Mouse (Mus musculus) forebrain, embryonic 11.5 days (tissue): Measurements from ENCODE around the gene Diaph3. TPM values are rescaled to one million over a fixed set of nuclear protein-coding genes. Genes with fewer than 3 reads are reported as not detected.

Source experiments
- ATAC-seq: fragments of 200-750 bp; cut with Nextera tagmentation; replicated peaks from 2 replicates; pipeline ENCODE4 v1.8.0; 2017; ENCODE audit warnings: moderate TSS enrichment; ENCODE audit not compliant: low FRiP score
- DNase-seq: peaks from one replicate; pipeline ENCODE4 v3.0.0-alpha.2; 2017; ENCODE audit warnings: low spot score
- H3K27ac ChIP-seq: fragments of 300-500 bp; sonication (generic); 2 replicates; pipeline ENCODE4 v1.5.1; 2014; ENCODE audit warnings: low read depth, low read length
- H3K27me3 ChIP-seq: fragments of 300-500 bp; sonication (generic); 2 replicates; pipeline ENCODE4 v1.6.1; 2014; ENCODE audit warnings: mild to moderate bottlenecking, low read length, mixed read lengths; ENCODE audit not compliant: control insufficient read depth, insufficient read depth
- H3K36me3 ChIP-seq: fragments of 300-500 bp; sonication (generic); 2 replicates; pipeline ENCODE4 v1.6.1; 2014; ENCODE audit warnings: mild to moderate bottlenecking, low read length, moderate library complexity, mixed read lengths; ENCODE audit not compliant: control insufficient read depth, insufficient read depth
- H3K4me1 ChIP-seq: fragments of 300-500 bp; sonication (generic); replicated peaks from 2 replicates; pipeline ENCODE4 v1.6.1; 2014; ENCODE audit warnings: low read length, mixed read lengths; ENCODE audit not compliant: control insufficient read depth, insufficient read depth
- H3K4me2 ChIP-seq: fragments of 300-500 bp; sonication (generic); 2 replicates; pipeline ENCODE4 v1.6.1; 2014; ENCODE audit warnings: low read depth, mild to moderate bottlenecking, low read length, moderate library complexity, mixed read lengths; ENCODE audit not compliant: severe bottlenecking
- H3K4me3 ChIP-seq: fragments of 300-500 bp; sonication (generic); 2 replicates; pipeline ENCODE4 v1.5.1; 2014; ENCODE audit warnings: low read depth, low read length
- H3K9ac ChIP-seq: fragments of 300-500 bp; sonication (generic); 2 replicates; pipeline ENCODE4 v1.6.1; 2014; ENCODE audit warnings: low read length
- H3K9me3 ChIP-seq: fragments of 300-500 bp; sonication (generic); 2 replicates; pipeline ENCODE4 v1.6.1; 2016; ENCODE audit warnings: low read length, mixed read lengths; ENCODE audit not compliant: control insufficient read depth
- WGBS: fragments of 180-500 bp; shearing (Covaris S2); extraction: QIAGEN DNeasy Blood & Tissue Kit; methylation state at CpG from one replicate; pipeline ENCODE4 v1.1.7; 2014; 5-methylcytosine and 5-hydroxymethylcytosine counted together
- polyA plus RNA-seq: library from polyadenylated mRNA; unstranded; fragments of >200 nt; fragmentation: Nextera tagmentation; extraction: Ambion mirVana; gene quantifications from 2 replicates; pipeline ENCODE4 v1.2.1, GENCODE M21; 2014

The Diaph3 gene
- polyA plus RNA-seq, 1 experiment from 2014 or later = 14.9 TPM

DNA sequence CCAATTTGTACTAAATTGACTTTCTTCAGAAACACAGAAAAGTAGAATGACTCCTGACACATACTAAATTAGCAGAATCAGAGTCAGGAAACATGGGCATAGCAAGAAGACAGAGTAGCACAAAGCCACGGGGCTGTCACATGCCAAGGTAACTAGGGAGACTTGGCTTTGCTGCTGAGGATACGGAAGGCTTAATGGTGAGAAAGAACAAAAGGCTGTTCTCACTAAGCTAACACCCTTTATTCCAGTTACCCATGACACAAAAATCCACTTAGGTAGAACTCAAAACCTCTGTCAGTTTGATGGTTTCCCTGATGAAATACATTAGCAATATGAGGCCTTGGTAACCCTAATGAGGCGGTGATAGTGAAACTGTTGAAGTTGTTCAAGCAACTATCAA is 273.9 kb downstream of the Diaph3 start:
- H3K9me3 ChIP-seq = no peaks in the 10 kb centered on the region
- H3K36me3 ChIP-seq = no peaks in the 10 kb centered on the region
- H3K27ac ChIP-seq = no peak overlapping the region
- H3K4me3 ChIP-seq = no peak overlapping the region
- ATAC-seq (peak; percentile 82), DNase-seq (no peak)
- H3K27me3 ChIP-seq = no peaks in the 10 kb centered on the region
- H3K4me1 ChIP-seq = no peaks in the 10 kb centered on the region
- no peak overlapping the region for H3K9ac ChIP-seq
- WGBS = 35% methylated on average over 3 of the region's 3 CpGs
- H3K4me2 ChIP-seq = no peak overlapping the region

DNA sequence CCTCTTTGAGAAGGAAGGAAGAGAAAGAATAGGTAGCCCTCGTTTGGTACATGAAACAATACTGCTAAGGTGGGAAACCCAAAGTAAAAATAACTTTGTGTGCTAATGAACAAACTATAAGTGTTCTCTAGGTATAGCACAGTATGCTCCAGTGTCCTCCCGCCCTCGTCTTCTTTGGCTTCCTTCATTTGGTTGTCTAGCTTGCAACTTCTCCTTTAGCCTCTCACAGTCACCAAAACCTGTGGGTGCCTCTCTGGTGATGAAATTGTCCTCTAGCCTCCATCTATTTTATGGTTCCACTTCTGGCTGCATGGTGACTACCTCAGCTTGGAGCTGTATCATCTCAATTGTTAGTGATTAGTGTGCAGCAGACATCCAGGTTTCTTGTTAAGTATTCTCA is 277.0 kb downstream of the Diaph3 start:
- Histone ChIP-seq H3K9me3 (no peaks in the 10 kb centered on the region), H3K4me3 (no peak overlapping the region), H3K4me1 (no peaks in the 10 kb centered on the region), H3K36me3 (no peaks in the 10 kb centered on the region), H3K27me3 (no peaks in the 10 kb centered on the region), H3K4me2 (no peak overlapping the region), H3K9ac (no peak overlapping the region), H3K27ac (no peak overlapping the region)
- ATAC-seq (no peak), DNase-seq (no peak)
- WGBS = 91% methylated on average over 3 of the region's 3 CpGs

DNA sequence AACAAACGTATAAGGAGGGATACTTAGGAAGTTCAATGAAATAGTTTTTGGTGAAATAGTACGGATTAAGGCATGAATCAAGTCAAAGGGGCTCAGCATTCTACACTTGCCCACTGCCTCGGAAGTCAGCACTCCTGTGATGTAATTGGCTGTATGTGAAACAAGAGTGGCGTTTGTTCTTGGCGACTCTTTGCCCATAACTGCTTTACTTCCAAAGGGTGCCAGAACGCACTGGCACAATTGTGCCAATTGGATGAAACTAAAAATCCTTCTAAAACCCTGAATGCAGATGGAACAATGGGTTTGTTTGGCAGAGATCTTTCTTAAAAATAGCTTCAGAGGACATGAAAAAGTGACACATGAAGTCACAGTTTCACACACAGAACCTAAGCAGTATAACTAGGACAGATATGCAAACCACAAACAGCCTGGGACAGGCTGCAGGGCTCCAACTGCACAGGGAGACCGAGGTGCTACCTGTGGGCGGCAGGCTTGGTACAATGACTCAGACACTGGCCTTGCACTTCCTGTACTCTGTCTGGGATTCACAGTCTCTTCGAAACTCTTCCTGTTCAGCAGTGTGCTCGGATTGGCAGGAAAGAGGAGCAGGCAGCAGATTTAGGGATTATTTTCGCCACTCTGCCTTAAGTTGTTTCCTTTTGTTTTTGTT is 279.6 kb downstream of the Diaph3 start:
- H3K4me2 ChIP-seq = no peak overlapping the region
- no peak for DNase-seq
- no peaks in the 10 kb centered on the region for H3K4me1 ChIP-seq
- WGBS = 77% methylated on average over 11 of the region's 11 CpGs
- H3K27ac ChIP-seq = no peak overlapping the region
- H3K9me3 ChIP-seq = no peaks in the 10 kb centered on the region
- no peak overlapping the region for H3K9ac ChIP-seq
- H3K4me3 ChIP-seq = no peak overlapping the region
- H3K36me3 ChIP-seq = no peaks in the 10 kb centered on the region
- no peak for ATAC-seq
- no peaks in the 10 kb centered on the region for H3K27me3 ChIP-seq

DNA sequence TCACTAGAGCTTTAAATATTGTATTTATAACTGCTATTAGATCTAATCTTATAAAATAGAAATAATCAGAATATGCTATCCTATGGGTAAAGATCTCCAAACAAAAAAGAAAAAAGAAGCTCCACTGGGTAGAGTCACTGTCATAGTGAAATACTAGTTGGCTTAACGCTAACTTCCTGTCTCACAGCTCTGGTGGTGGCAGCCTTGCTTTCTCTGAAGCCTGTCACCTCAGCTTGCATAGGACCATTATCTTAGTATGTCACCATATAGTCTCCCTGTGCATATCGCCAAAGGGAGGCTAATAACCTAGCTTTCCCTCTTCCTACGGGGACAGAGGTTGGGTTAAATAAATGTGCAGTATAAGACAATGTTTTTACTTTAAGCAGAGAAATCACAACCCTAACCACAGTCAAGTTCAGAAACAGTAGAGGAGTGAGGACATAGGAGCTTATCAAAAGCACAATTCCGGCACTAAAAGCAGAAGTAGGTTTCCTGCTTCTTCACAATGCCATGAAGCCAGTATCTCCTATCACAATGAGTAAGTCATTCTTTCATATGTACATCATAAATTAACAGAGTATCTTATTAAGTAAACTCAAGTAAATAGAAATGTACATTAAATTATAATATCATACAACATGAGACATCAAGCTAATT is 293.8 kb downstream of the Diaph3 start:
- DNase-seq (no peak), ATAC-seq (no peak)
- no peak overlapping the region for H3K9ac ChIP-seq
- no peak overlapping the region for H3K4me3 ChIP-seq
- H3K27ac ChIP-seq = no peak overlapping the region
- H3K4me1 ChIP-seq = no peaks in the 10 kb centered on the region
- no peaks in the 10 kb centered on the region for H3K9me3 ChIP-seq
- no peaks in the 10 kb centered on the region for H3K36me3 ChIP-seq
- 89% methylated on average over 4 of the region's 4 CpGs for WGBS
- H3K4me2 ChIP-seq = no peak overlapping the region
- H3K27me3 ChIP-seq = no peaks in the 10 kb centered on the region

DNA sequence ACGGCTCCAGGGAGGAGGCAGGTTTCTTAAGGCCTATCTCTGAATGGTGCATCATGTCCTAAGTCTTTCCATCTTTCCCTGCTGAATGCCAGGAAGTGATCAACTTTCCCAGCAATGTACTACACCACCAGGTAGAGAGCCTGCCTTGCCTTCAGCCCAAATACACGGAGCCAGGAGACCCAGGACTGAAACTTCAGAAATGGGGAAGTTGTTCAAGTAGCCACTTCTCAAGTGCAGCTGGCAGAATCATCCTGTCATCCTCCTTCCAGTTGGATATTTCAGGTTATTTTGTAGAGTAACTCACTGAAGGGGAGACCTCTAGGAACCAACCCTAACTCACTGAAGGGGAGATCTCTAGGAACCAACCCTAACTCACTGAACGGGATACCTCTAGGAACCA is 297.0 kb downstream of the Diaph3 start:
- DNase-seq = no peak
- ATAC-seq = no peak
- no peaks in the 10 kb centered on the region for H3K36me3 ChIP-seq
- WGBS = 86% methylated on average over 3 of the region's 3 CpGs
- H3K27ac ChIP-seq = no peak overlapping the region
- H3K4me1 ChIP-seq = no peaks in the 10 kb centered on the region
- no peaks in the 10 kb centered on the region for H3K27me3 ChIP-seq
- no peak overlapping the region for H3K4me3 ChIP-seq
- H3K9me3 ChIP-seq = no peaks in the 10 kb centered on the region
- H3K4me2 ChIP-seq = no peak overlapping the region
- no peak overlapping the region for H3K9ac ChIP-seq

DNA sequence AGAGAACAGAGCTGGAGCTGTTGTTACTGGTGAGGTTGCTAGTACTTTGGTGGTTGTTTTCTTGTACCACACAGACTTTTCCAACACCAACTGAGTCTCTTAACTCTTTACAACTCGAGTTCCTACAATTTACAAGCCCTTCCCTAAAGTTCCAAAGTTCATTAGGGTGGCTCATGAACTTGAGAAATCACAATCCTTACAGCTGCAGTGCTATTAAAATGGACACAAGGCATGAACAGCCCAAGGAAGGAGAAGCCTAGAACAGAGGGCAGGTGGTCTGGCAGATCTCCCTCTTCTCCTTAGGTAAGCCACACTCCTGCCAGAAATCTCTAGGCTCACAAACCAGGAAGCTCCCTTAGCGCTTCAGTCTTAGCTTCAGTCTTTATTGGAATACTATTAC is 303.4 kb downstream of the Diaph3 start:
- Histone ChIP-seq H3K27ac (no peak overlapping the region), H3K4me1 (no peaks in the 10 kb centered on the region), H3K4me2 (no peak overlapping the region), H3K9ac (no peak overlapping the region), H3K36me3 (no peaks in the 10 kb centered on the region), H3K27me3 (no peaks in the 10 kb centered on the region), H3K9me3 (no peaks in the 10 kb centered on the region), H3K4me3 (no peak overlapping the region)
- no peak for ATAC-seq
- no peak for DNase-seq
- WGBS = 68% methylated on average over 2 of the region's 2 CpGs

DNA sequence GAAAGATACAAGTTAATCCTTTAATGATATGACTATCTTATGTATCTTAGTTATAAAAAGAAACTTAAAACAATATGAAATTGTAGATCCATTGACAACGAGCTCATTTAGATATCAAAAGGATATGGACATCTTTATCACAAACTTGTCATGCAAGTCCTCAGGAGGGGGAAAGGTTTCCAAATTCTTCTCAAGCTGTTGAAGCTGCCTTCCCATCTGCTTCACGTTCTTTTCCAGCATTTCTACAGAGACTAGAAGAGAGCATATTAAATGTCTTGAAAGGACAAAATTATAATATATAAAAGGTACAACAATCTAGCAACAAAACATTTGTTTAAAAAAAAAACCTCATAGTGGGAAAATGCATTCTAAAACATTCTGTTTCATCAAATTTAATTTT is 306.2 kb downstream of the Diaph3 start:
- no peak overlapping the region for H3K4me3 ChIP-seq
- no peaks in the 10 kb centered on the region for H3K9me3 ChIP-seq
- no peaks in the 10 kb centered on the region for H3K36me3 ChIP-seq
- WGBS = 91% methylated on average over 2 of the region's 2 CpGs
- no peaks in the 10 kb centered on the region for H3K27me3 ChIP-seq
- no peaks in the 10 kb centered on the region for H3K4me1 ChIP-seq
- DNase-seq = no peak
- no peak for ATAC-seq
- H3K4me2 ChIP-seq = no peak overlapping the region
- H3K27ac ChIP-seq = no peak overlapping the region
- no peak overlapping the region for H3K9ac ChIP-seq

DNA sequence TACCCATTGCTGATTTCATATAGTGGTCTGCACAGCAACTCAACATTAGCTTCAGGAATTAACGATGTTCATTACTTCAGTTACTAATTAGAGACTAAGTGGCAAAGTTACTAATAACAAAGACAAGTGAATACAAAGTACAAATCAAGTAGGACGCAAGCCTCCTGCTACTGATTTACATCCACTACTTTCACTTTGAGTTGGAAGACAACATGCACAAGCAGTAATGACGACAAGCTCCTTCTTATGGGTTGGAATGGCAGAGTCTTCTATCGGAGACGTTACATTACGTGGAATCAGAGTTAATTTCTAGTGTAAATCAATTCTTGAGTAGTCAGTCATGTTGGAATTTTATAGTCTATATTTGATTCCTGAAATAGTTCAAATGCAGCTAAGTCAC is 306.8 kb downstream of the Diaph3 start:
- WGBS = 89% methylated on average over 6 of the region's 6 CpGs
- H3K36me3 ChIP-seq = no peaks in the 10 kb centered on the region
- no peak for DNase-seq
- H3K4me2 ChIP-seq = no peak overlapping the region
- H3K9me3 ChIP-seq = no peaks in the 10 kb centered on the region
- H3K27ac ChIP-seq = no peak overlapping the region
- H3K9ac ChIP-seq = no peak overlapping the region
- H3K4me1 ChIP-seq = no peaks in the 10 kb centered on the region
- no peaks in the 10 kb centered on the region for H3K27me3 ChIP-seq
- no peak for ATAC-seq
- no peak overlapping the region for H3K4me3 ChIP-seq

DNA sequence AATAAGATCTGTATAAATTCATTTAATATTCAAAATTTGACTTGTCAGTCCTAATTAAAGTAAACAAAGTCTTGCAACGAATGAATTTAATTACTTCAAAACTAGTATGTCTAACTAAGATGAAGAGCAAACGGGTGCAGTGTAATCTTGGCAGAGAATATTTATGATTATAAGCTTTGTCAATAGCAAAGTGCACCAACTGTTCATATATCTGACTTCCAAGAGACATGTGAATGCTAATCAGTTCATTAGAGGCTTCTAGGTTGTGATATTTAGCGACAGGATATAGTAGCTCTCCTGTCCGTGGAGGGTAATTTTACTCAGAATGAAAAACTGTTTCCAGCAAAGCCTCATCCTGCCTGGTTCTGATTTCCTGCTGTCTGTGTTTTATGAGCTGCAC is 308.0 kb downstream of the Diaph3 start:
- DNase-seq (no peak), ATAC-seq (no peak)
- Histone ChIP-seq H3K9ac (no peak overlapping the region), H3K27me3 (no peaks in the 10 kb centered on the region), H3K9me3 (no peaks in the 10 kb centered on the region), H3K4me3 (no peak overlapping the region), H3K4me1 (no peaks in the 10 kb centered on the region), H3K4me2 (no peak overlapping the region), H3K36me3 (no peaks in the 10 kb centered on the region), H3K27ac (no peak overlapping the region)
- 88% methylated on average over 4 of the region's 4 CpGs for WGBS
